Mouse (Mus musculus): ENCODE measurements around the gene Fbxl4.

Gene Fbxl4

DNA sequence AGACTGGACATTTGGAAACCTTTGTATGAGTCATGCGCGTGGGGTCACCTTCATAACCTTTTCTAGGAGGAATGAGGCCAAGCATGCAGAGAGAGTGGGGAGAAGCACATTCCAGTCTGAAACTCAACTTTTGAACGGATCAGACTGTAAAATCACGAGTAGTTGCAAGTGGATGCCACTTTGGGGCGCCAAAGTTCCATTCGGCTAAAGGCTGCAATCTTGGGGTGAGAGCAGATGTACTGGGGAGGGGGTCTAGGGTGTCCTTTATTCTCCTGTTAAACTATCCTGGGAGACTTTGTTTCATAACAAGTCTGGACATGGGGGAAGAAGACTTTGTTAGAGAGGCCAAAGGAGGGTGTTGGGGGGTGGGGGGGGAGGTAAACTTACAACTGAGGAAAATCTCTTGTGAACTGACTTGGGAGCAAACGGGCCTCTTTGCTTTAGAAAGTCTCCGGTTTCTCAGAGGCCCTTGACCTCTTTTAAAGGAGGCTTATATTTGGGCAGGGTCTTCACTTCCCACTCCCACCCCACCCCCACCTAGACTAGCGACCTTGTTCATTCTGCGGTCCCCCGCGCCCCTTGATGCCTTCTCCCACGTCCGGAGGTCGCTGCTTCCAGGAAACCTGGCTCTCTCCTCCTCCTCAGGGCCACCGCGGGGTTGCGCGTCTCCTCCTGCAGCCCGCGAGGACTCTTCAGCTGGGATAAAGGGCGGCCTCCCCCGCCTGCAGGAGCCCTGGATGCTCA, 119.8 kb downstream of the Fbxl4 start:
- DNase-seq (ENCODE audit: low spot score), result no peak

DNA sequence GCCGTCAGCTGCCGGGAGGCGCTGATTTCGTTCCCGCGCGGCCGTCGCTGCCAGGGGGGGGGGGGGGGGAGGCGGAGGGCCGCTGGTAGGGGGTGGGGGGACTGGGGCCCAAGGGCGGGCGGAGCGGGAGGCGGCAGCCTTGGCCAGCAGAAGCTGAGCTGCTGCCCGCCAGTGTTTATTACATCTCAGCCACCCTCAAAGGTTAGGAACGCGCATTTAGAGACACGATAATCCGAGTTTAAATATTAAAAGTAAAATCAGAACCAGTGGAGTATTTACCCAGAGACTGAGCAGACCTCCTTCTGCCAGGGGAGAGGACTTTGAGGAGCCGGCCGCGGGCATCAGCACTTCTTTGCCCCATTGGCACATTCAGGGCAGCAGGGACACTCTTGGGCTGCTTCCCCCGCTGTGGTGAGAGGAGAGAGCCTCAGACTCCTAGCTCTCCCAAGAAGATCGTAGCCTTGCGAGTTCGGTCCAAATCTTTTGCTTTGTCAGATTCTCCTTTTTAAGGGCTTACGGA, 120.4 kb downstream of the Fbxl4 start:
- no peak for DNase-seq (ENCODE audit: low spot score)

DNA sequence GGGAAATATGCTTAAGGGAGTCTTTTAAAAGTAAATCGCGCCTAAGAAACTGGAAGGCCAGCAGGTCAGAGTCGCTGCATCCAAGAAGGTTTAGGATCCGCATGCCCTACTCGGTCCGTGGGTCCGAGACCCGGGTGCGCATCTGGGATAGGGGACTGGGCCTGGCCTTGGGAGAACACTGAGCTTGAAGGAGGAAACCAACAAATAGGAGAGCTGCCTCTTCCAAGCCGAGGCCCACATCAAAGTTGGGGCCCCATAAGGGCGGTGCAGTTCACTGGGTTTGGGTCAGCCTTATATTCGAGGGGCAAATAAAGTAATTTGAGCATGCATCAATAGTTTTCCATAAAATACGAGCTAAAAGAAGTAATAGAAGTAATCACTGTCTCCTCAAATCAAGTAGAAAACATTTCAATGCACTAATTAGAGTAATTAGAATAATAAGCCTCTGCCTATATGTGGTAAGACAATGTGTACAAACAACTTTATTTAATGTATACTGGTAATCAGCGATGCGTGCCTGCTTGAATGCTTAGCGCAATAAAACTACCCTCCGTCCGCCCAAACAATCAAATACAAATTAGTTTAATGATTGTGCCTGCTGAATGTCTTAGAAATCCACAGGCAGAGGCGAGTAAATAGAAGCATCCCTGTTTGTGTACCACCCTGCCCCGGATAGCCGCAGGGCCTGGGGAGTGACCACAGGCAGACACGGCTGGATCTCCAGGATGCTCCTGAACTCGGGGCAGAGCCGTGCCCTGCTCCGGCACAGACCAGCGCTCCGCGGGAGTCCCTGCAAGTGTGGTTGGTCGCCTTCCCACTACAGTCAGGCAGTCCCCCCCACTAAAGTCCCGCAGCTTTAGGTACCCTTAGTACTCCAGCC, 121.4 kb downstream of the Fbxl4 start:
- DNase-seq (ENCODE audit: low spot score), result no peak

DNA sequence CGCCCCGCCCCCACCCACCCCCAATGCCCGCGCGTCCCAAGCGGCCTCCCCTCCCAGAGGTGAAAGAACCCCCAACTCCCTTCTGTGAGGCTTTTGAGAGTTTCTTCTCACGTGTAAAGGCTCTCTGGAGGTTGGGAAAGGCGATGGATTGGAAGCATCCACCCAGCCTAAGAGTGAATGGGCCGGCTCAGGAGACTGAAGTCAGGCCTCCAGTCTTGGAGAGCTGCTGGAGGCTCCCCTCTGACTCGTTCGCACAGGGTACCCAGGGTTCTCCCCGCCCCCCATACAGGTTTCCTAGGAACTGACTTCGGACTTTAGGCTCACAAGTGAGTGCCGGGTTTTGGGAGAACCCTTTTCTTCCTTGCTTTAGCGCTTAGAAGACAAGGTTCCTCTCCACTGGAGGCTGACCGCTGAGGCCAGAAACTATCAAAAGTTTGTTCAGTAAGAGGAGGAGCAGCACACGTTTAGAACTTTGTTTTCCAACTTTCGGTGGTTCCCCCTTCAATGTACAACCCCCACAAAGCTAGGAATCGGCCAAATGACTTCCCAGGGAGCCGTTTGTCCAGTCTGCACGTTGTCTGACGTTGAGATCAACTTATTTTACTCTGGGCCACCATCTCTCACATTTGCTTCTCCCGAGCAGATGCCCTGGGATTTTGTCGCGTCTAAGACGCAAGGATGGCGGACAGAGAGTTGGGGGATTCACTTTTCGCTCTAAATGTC, 122.2 kb downstream of the Fbxl4 start:
- DNase-seq (ENCODE audit: low spot score), result no peak

DNA sequence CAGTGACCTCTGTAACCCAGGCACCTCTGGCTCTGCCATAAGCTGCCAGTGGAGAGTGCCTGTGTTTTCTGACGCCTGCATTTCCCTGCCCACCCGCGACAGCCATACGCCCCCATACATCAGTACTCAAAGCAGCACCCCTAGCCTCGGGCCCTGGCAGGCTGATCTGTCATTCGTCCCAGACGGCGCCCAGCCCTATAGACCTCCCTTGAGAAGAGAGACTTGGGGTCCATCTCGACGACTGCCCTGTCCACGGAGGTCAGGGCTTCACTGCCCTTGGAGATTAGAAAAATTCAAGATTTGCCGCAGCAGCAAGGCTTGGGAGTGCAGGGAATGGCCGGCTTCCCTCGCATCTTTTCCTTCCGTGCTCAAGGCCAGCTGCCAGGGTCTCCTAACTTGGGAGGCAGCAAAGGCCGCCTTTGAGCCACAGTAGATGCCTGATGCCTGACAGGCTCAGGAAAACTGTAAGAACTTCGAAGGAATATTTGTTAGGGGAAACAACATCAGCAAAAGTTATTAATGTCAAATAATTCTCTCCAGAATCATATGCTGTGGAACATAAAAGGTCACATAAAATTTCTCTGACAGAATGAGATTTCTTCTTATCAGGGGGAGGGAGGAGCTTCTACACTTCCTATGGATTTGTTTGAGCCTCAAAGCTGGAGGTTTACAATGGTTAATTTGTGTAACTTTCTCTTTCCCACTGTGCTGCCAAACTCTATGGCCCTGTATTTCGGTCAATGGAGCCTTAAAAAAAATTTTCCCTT, 122.9 kb downstream of the Fbxl4 start:
- no peak for DNase-seq (ENCODE audit: low spot score)

DNA sequence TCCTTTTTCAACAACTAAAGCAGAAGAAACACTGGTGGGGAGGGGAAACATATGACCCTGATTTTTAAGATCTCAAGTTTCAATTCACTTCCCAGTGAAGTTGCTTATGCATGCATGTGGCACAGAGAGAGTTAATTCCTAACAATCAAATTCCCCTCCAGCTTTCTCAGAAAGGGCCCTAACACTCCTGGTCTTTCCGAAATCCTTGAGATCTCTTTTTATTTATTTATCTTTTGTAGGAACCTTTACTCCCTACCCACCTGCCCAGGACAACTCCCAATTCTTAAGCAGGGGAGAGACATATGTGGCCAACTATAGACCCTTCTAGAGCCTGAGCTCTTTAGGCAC, 123.5 kb downstream of the Fbxl4 start:
- no peak for DNase-seq (ENCODE audit: low spot score)

DNA sequence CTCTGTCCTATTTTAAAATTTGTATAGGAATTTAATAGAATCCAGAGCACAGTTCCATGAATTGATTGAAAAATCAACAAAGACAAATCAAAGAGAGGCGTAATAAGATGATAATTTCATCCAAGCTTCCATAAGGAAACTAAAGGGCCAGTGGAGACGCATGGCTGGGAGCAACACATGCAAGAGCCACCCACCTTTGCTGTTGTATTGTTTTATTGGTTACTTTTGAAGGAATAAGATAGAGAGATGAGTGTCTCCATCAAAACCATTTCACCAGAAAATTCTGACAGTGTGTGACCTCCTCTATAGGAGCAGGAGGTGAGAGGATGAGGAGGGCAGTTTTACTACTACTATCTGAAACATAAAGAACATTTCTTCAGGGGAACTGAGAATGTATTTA, 124.8 kb downstream of the Fbxl4 start:
- no peak for DNase-seq (ENCODE audit: low spot score)

DNA sequence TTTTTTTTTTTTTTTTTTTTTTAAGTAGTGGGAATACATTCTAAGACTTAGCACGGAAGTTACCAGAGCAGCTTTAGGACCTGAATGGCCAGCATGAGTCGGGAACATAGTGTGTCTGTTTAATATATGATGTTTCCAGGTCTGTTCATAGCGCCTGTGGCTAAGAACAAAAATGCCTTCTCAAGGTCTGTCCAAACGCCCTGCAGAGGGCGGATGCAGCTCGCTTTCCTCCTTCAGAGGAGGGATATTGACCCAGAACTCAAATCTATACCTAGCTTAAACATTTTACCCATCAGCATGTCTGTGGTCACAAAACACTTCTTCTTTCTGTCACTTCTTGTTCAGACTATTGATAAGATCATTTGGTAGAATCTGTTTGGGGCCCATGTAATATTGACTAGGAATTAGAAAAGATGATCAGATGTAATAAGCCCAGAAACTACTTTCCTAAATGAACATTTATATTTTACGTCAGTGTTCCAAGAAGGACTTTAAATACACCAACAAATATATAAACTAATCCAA, 125.5 kb downstream of the Fbxl4 start:
- DNase-seq (ENCODE audit: low spot score), result no peak

DNA sequence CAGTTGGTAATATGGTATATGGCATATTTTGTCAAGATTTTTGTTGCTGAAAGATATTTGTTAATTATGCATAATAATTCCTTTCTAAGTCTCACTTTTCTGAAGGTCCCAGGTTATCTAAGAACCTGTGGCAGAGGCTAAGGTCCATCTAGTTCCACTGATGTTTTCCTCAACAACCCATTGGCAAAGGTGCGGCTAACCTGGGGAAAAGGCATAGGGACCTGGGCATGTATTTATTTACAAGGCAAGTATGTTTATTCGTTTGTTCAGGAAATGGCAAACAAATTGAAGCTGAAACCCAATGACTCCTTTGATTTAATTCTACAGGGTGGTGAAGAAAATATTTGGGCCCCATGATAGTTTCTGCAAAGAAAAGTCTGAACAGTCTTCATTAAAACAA, 126.2 kb downstream of the Fbxl4 start:
- DNase-seq (ENCODE audit: low spot score), result no peak

All from c-Kit-positive CD71-positive TER-119-positive erythroid progenitor cells, embryonic 14.5 days (primary cell).